Mouse (Mus musculus) fat pad, adult 2 months (tissue): Measurements from ENCODE around the gene Map1a.

Experiments used
- DNase-seq: peaks from one replicate; pipeline ENCODE4 v3.0.0-alpha.2; 2011; ENCODE audit warnings: low read depth, low spot score; ENCODE audit errors: extremely low read depth

Gene Map1a

GRCm38 (mm10) chr2:121308997-121309416, 19.6 kb downstream of the Map1a start:
- DNase-seq, result no peak

- DNase-seq, result no peak
These were observed 26.9 kb downstream of the Map1a start for GRCm38 (mm10) chr2:121316278-121316677.

- DNase-seq, result no peak
These were observed 33.6 kb downstream of the Map1a start for GRCm38 (mm10) chr2:121323041-121323440.

- no peak for DNase-seq
These were observed 34.5 kb downstream of the Map1a start for GRCm38 (mm10) chr2:121323693-121324470.

GRCm38 (mm10) chr2:121329492-121329891, 40.1 kb downstream of the Map1a start:
- DNase-seq, result no peak

GRCm38 (mm10) chr2:121339057-121339456, 49.7 kb downstream of the Map1a start:
- no peak for DNase-seq

GRCm38 (mm10) chr2:121353156-121353555, 63.8 kb downstream of the Map1a start:
- DNase-seq, result no peak

GRCm38 (mm10) chr2:121354378-121354777, 65.0 kb downstream of the Map1a start:
- DNase-seq, result no peak

GRCm38 (mm10) chr2:121354820-121355592, 65.6 kb downstream of the Map1a start, which contains the start of gene Ppip5k1:
Gene Ppip5k1 (minus strand): TSS chr2:121355396.
- peak; percentile 30 for DNase-seq

GRCm38 (mm10) chr2:121357494-121357893, 68.1 kb downstream of the Map1a start, which contains the start of gene Ckmt1:
Gene Ckmt1 (plus strand): TSS chr2:121357714.
- no peak for DNase-seq

GRCm38 (mm10) chr2:121357961-121358360, 68.6 kb downstream of the Map1a start:
- no peak for DNase-seq

GRCm38 (mm10) chr2:121358381-121358780, 69.0 kb downstream of the Map1a start:
- peak; percentile 13 for DNase-seq

GRCm38 (mm10) chr2:121359461-121359860, 70.1 kb downstream of the Map1a start:
- DNase-seq, result no peak
